Mouse (Mus musculus): ENCODE data around the gene Fkbp10. TPM values are rescaled to one million over a fixed set of nuclear protein-coding genes. Genes with fewer than 3 reads are reported as not detected.

The Fkbp10 gene
- polyA plus RNA-seq, 1 experiment from 2014 or later = 113 TPM

- no peak overlapping the region for H3K9ac ChIP-seq
- H3K4me1 ChIP-seq = no peaks in the 10 kb centered on the region
- H3K36me3 ChIP-seq = peaks cover 19% of the 10 kb centered on the region
- H3K4me2 ChIP-seq (replicated peaks) = no peak overlapping the region
- WGBS = 91% methylated on average over 5 of the region's 5 CpGs
- no peaks in the 10 kb centered on the region for H3K9me3 ChIP-seq
- H3K27ac ChIP-seq = no peak overlapping the region
- ATAC-seq (ENCODE audit: insufficient number of reproducible peaks, insufficient read depth, low FRiP score, low TSS enrichment) = no peak
- H3K4me3 ChIP-seq = no peak overlapping the region
- no peaks in the 10 kb centered on the region for H3K27me3 ChIP-seq
Observed at GRCm38 (mm10) chr11:100457711-100458110, 42.2 kb downstream of the Fkbp10 start.

- Histone ChIP-seq H3K4me1 (no peaks in the 10 kb centered on the region), H3K9me3 (no peaks in the 10 kb centered on the region), H3K9ac (no peak overlapping the region), H3K36me3 (peaks cover 38% of the 10 kb centered on the region), H3K27me3 (no peaks in the 10 kb centered on the region), H3K4me3 (no peak overlapping the region), H3K27ac (no peak overlapping the region), H3K4me2 (replicated peaks) (no peak overlapping the region)
- no peak for ATAC-seq (ENCODE audit: insufficient number of reproducible peaks, insufficient read depth, low FRiP score, low TSS enrichment)
- WGBS = 93% methylated on average over 10 of the region's 10 CpGs
Observed at GRCm38 (mm10) chr11:100462699-100463098, 47.2 kb downstream of the Fkbp10 start.

GRCm38 (mm10) chr11:100465229-100465792 is 49.8 kb downstream of the Fkbp10 start:
- peaks cover 35% of the 10 kb centered on the region for H3K36me3 ChIP-seq

GRCm38 (mm10) chr11:100465833-100466232 is 50.3 kb downstream of the Fkbp10 start:
- no peak overlapping the region for H3K9ac ChIP-seq
- no peak overlapping the region for H3K27ac ChIP-seq
- no peaks in the 10 kb centered on the region for H3K9me3 ChIP-seq
- H3K4me1 ChIP-seq = peaks cover 8% of the 10 kb centered on the region
- ATAC-seq (ENCODE audit: insufficient number of reproducible peaks, insufficient read depth, low FRiP score, low TSS enrichment) = no peak
- peaks cover 35% of the 10 kb centered on the region for H3K36me3 ChIP-seq
- WGBS = 71% methylated on average over 1 of the region's 1 CpGs
- H3K27me3 ChIP-seq = no peaks in the 10 kb centered on the region
- H3K4me3 ChIP-seq = no peak overlapping the region
- no peak overlapping the region for H3K4me2 ChIP-seq (replicated peaks)

More at GRCm38 (mm10) chr11:100465229-100465792, 49.8 kb downstream of the Fkbp10 start:
- Histone ChIP-seq H3K27me3 (no peaks in the 10 kb centered on the region), H3K27ac (no peak overlapping the region), H3K9me3 (no peaks in the 10 kb centered on the region), H3K4me2 (replicated peaks) (no peak overlapping the region), H3K4me3 (no peak overlapping the region), H3K4me1 (peaks cover 3% of the 10 kb centered on the region), H3K9ac (no peak overlapping the region)
- WGBS = 79% methylated on average over 1 of the region's 1 CpGs
- no peak for ATAC-seq (ENCODE audit: insufficient number of reproducible peaks, insufficient read depth, low FRiP score, low TSS enrichment)

GRCm38 (mm10) chr11:100471352-100472196 is 56.1 kb downstream of the Fkbp10 start:
- Histone ChIP-seq H3K27ac (peak overlapping the region; percentile 77; the same call in 1 of the 2 replicates), H3K4me3 (peak overlapping the region; percentile 97), H3K4me2 (replicated peaks) (peak overlapping the region; percentile 94), H3K9me3 (no peaks in the 10 kb centered on the region), H3K9ac (peak overlapping the region; percentile 93), H3K36me3 (peaks cover 17% of the 10 kb centered on the region; the same call in 1 of the 2 replicates), H3K27me3 (no peaks in the 10 kb centered on the region), H3K4me1 (peaks cover 16% of the 10 kb centered on the region)
- ATAC-seq (ENCODE audit: insufficient number of reproducible peaks, insufficient read depth, low FRiP score, low TSS enrichment) = no peak
- WGBS = 4% methylated on average over 30 of the region's 30 CpGs

GRCm38 (mm10) chr11:100472197-100472934 is 56.9 kb downstream of the Fkbp10 start, which contains the start of gene Klhl11:
TSS of gene Klhl11 (minus strand) at chr11:100472741.
- Histone ChIP-seq H3K4me2 (replicated peaks) (peak within 1 kb of the TSS; percentile 94), H3K36me3 (peaks cover 16% of the 10 kb centered on the region), H3K4me1 (peaks cover 16% of the 10 kb centered on the region), H3K9ac (peak within 1 kb of the TSS; percentile 93), H3K9me3 (no peaks in the 10 kb centered on the region), H3K4me3 (peak within 1 kb of the TSS; percentile 97), H3K27ac (peak within 1 kb of the TSS; percentile 77), H3K27me3 (no peaks in the 10 kb centered on the region)
- under 1% methylated on average over 83 of the region's 83 CpGs for WGBS
- ATAC-seq (ENCODE audit: insufficient number of reproducible peaks, insufficient read depth, low FRiP score, low TSS enrichment) = peak; percentile 70; the same call in 1 of the 2 replicates

GRCm38 (mm10) chr11:100472935-100473295 is 57.4 kb downstream of the Fkbp10 start:
- no peak overlapping the region for H3K27ac ChIP-seq
- no peak overlapping the region for H3K9ac ChIP-seq
- H3K4me2 ChIP-seq (replicated peaks) = no peak overlapping the region

More at GRCm38 (mm10) chr11:100472935-100473295, 57.4 kb downstream of the Fkbp10 start:
- Histone ChIP-seq H3K4me1 (peaks cover 16% of the 10 kb centered on the region), H3K36me3 (peaks cover 20% of the 10 kb centered on the region), H3K9me3 (no peaks in the 10 kb centered on the region), H3K4me3 (peak overlapping the region; percentile 97), H3K27me3 (no peaks in the 10 kb centered on the region)
- no peak for ATAC-seq (ENCODE audit: insufficient number of reproducible peaks, insufficient read depth, low FRiP score, low TSS enrichment)
- WGBS = 36% methylated on average over 5 of the region's 5 CpGs

Small RNAs within 50 kb of the gene (microRNA-seq; reads per million reads assigned to microRNA genes)
- not detected for gene Gm27374

Other genes with a start within 250 kb of the Fkbp10 start
- not detected in 2 replicates for gene Krt9, start 222.5 kb upstream of the Fkbp10 start, polyA plus RNA-seq (2016; fragmentation: Nextera tagmentation; extraction: Ambion mirVana)
- gene Krt14, start 208.1 kb upstream of the Fkbp10 start, polyA plus RNA-seq (2016; fragmentation: Nextera tagmentation; extraction: Ambion mirVana) = 110 and 120 TPM in 2 replicates
- not detected in 2 replicates for gene Krt16, start 166.8 kb upstream of the Fkbp10 start, polyA plus RNA-seq (2016; fragmentation: Nextera tagmentation; extraction: Ambion mirVana)
- 8.1 and 12.4 TPM in 2 replicates for gene Krt17, start 154.7 kb upstream of the Fkbp10 start, polyA plus RNA-seq (2016; fragmentation: Nextera tagmentation; extraction: Ambion mirVana)
- not detected in 2 replicates for gene Krt42, start 145.8 kb upstream of the Fkbp10 start, polyA plus RNA-seq (2016; fragmentation: Nextera tagmentation; extraction: Ambion mirVana)
- gene Eif1, start 95.8 kb upstream of the Fkbp10 start, polyA plus RNA-seq (2016; fragmentation: Nextera tagmentation; extraction: Ambion mirVana) = 1,469 and 1,519 TPM in 2 replicates
- not detected in 2 replicates for gene Gast, start 81.3 kb upstream of the Fkbp10 start, polyA plus RNA-seq (2016; fragmentation: Nextera tagmentation; extraction: Ambion mirVana)
- 10.6 and 13.4 TPM in 2 replicates for gene Hap1, start 59.6 kb upstream of the Fkbp10 start, polyA plus RNA-seq (2016; fragmentation: Nextera tagmentation; extraction: Ambion mirVana)
- 70.6 and 74.0 TPM in 2 replicates for gene Jup, start 17.9 kb upstream of the Fkbp10 start, polyA plus RNA-seq (2016; fragmentation: Nextera tagmentation; extraction: Ambion mirVana)
- 51.4 and 55.3 TPM in 2 replicates for gene P3h4, start 861 bp upstream of the Fkbp10 start, polyA plus RNA-seq (2016; fragmentation: Nextera tagmentation; extraction: Ambion mirVana)
- gene Nt5c3b, start 26.1 kb downstream of the Fkbp10 start, polyA plus RNA-seq (2016; fragmentation: Nextera tagmentation; extraction: Ambion mirVana) = 165 and 173 TPM in 2 replicates
- gene Klhl10, start 26.2 kb downstream of the Fkbp10 start, polyA plus RNA-seq (2016; fragmentation: Nextera tagmentation; extraction: Ambion mirVana) = 1.3 TPM in 2 replicates
- gene Klhl11, start 57.0 kb downstream of the Fkbp10 start, polyA plus RNA-seq (2016; fragmentation: Nextera tagmentation; extraction: Ambion mirVana) = 12.7 and 13.4 TPM in 2 replicates
- 201 and 203 TPM in 2 replicates for gene Acly, start 112.3 kb downstream of the Fkbp10 start, polyA plus RNA-seq (2016; fragmentation: Nextera tagmentation; extraction: Ambion mirVana)
- 0.73 and 1.8 TPM in 2 replicates for gene Ttc25, start 129.9 kb downstream of the Fkbp10 start, polyA plus RNA-seq (2016; fragmentation: Nextera tagmentation; extraction: Ambion mirVana)
- 36.2 and 37.2 TPM in 2 replicates for gene Cnp, start 159.2 kb downstream of the Fkbp10 start, polyA plus RNA-seq (2016; fragmentation: Nextera tagmentation; extraction: Ambion mirVana)
- gene Nkiras2, start 203.5 kb downstream of the Fkbp10 start, polyA plus RNA-seq (2016; fragmentation: Nextera tagmentation; extraction: Ambion mirVana) = 80.6 and 83.7 TPM in 2 replicates
- 280 and 292 TPM in 2 replicates for gene Dnajc7, start 204.5 kb downstream of the Fkbp10 start, polyA plus RNA-seq (2016; fragmentation: Nextera tagmentation; extraction: Ambion mirVana)

Data from embryonic facial prominence, embryonic 12.5 days (tissue).